Mouse (Mus musculus) liver, embryonic 15.5 days (tissue): ENCODE measurements around the gene 1700020N01Rik. TPM values are rescaled to one million over a fixed set of nuclear protein-coding genes. Genes with fewer than 3 reads are reported as not detected.

Experiments
- ATAC-seq: fragments of 200-750 bp; cut with Nextera tagmentation; 2 replicates; pipeline ENCODE4 v1.8.0; 2017; ENCODE audit warnings: moderate number of reproducible peaks, mild to moderate bottlenecking, moderate library complexity; ENCODE audit not compliant: insufficient read depth
- H3K27ac ChIP-seq: fragments of 300-500 bp; sonication (generic); replicated peaks from 2 replicates; pipeline ENCODE4 v1.5.1; 2015; ENCODE audit warnings: mild to moderate bottlenecking, inconsistent platforms
- H3K27me3 ChIP-seq: fragments of 300-500 bp; sonication (generic); 2 replicates; pipeline ENCODE4 v1.6.1; 2015; ENCODE audit warnings: mild to moderate bottlenecking, inconsistent platforms
- H3K36me3 ChIP-seq: fragments of 300-500 bp; sonication (generic); replicated peaks from 2 replicates; pipeline ENCODE4 v1.6.1; 2015; ENCODE audit warnings: moderate library complexity, mild to moderate bottlenecking, inconsistent platforms
- H3K4me1 ChIP-seq: fragments of 300-500 bp; sonication (generic); replicated peaks from 2 replicates; pipeline ENCODE4 v1.6.1; 2015; ENCODE audit warnings: inconsistent platforms
- H3K4me2 ChIP-seq: fragments of 300-500 bp; sonication (generic); 2 replicates; pipeline ENCODE4 v1.6.1; 2015; ENCODE audit warnings: moderate library complexity, mild to moderate bottlenecking, inconsistent platforms
- H3K4me3 ChIP-seq: fragments of 300-500 bp; sonication (generic); replicated peaks from 2 replicates; pipeline ENCODE4 v1.5.1; 2015; ENCODE audit warnings: mild to moderate bottlenecking, inconsistent platforms
- H3K9ac ChIP-seq: fragments of 300-500 bp; sonication (generic); 2 replicates; pipeline ENCODE4 v1.6.1; 2015; ENCODE audit warnings: moderate library complexity, mild to moderate bottlenecking, inconsistent platforms
- H3K9me3 ChIP-seq: fragments of 300-500 bp; sonication (generic); replicated peaks from 2 replicates; pipeline ENCODE4 v1.6.1; 2016; ENCODE audit warnings: inconsistent platforms
- WGBS: fragments of 180-500 bp; shearing (Covaris S2); methylation state at CpG from one replicate; pipeline ENCODE4 v1.1.7; 2015; ENCODE audit warnings: mixed read lengths; ENCODE audit not compliant: insufficient replicate concordance; 5-methylcytosine and 5-hydroxymethylcytosine counted together
- polyA plus RNA-seq: library from polyadenylated mRNA; unstranded; fragments of >200 nt; fragmentation: Nextera tagmentation; extraction: Ambion mirVana; gene quantifications from 2 replicates; pipeline ENCODE4 v1.2.1, GENCODE M21; 2015

Gene 1700020N01Rik
- polyA plus RNA-seq, 1 experiment from 2014 or later = not detected

- Histone ChIP-seq H3K9ac (no peak overlapping the region), H3K9me3 (no peaks in the 10 kb centered on the region), H3K4me1 (no peaks in the 10 kb centered on the region), H3K36me3 (no peaks in the 10 kb centered on the region), H3K4me2 (no peak overlapping the region), H3K27ac (no peak overlapping the region), H3K4me3 (no peak overlapping the region), H3K27me3 (no peaks in the 10 kb centered on the region)
- 74% methylated on average over 1 of the region's 1 CpGs for WGBS
- ATAC-seq = no peak
Observed at GRCm38 (mm10) chr10:21631481-21631880, 38.5 kb downstream of the 1700020N01Rik start.

- Histone ChIP-seq H3K27me3 (no peaks in the 10 kb centered on the region), H3K4me1 (no peaks in the 10 kb centered on the region), H3K4me2 (no peak overlapping the region), H3K36me3 (no peaks in the 10 kb centered on the region), H3K27ac (no peak overlapping the region), H3K9me3 (no peaks in the 10 kb centered on the region), H3K4me3 (no peak overlapping the region), H3K9ac (no peak overlapping the region)
- WGBS = 51% methylated on average over 5 of the region's 5 CpGs
- ATAC-seq = no peak
Observed at GRCm38 (mm10) chr10:21632687-21633086, 39.7 kb downstream of the 1700020N01Rik start.

- no peak for ATAC-seq
- WGBS = 58% methylated on average over 4 of the region's 4 CpGs
Observed at GRCm38 (mm10) chr10:21635988-21636710, 43.2 kb downstream of the 1700020N01Rik start.

GRCm38 (mm10) chr10:21636711-21637081, 43.8 kb downstream of the 1700020N01Rik start:
- ATAC-seq = no peak

More at GRCm38 (mm10) chr10:21635988-21636710, 43.2 kb downstream of the 1700020N01Rik start:
- Histone ChIP-seq H3K4me1 (no peaks in the 10 kb centered on the region), H3K9ac (no peak overlapping the region), H3K36me3 (no peaks in the 10 kb centered on the region), H3K4me2 (no peak overlapping the region), H3K4me3 (no peak overlapping the region), H3K9me3 (no peaks in the 10 kb centered on the region), H3K27ac (no peak overlapping the region), H3K27me3 (no peaks in the 10 kb centered on the region)

GRCm38 (mm10) chr10:21651388-21651787, 58.4 kb downstream of the 1700020N01Rik start:
- no peak overlapping the region for H3K27ac ChIP-seq
- ATAC-seq = no peak
- no peaks in the 10 kb centered on the region for H3K9me3 ChIP-seq

More at GRCm38 (mm10) chr10:21636711-21637081, 43.8 kb downstream of the 1700020N01Rik start:
- no peaks in the 10 kb centered on the region for H3K27me3 ChIP-seq
- H3K4me1 ChIP-seq = no peaks in the 10 kb centered on the region
- no peak overlapping the region for H3K4me2 ChIP-seq
- WGBS = 36% methylated on average over 6 of the region's 6 CpGs
- H3K27ac ChIP-seq = no peak overlapping the region
- H3K9ac ChIP-seq = no peak overlapping the region
- H3K4me3 ChIP-seq = no peak overlapping the region
- no peaks in the 10 kb centered on the region for H3K9me3 ChIP-seq
- no peaks in the 10 kb centered on the region for H3K36me3 ChIP-seq

GRCm38 (mm10) chr10:21652426-21653345, 59.7 kb downstream of the 1700020N01Rik start:
- H3K9me3 ChIP-seq = no peaks in the 10 kb centered on the region
- H3K4me1 ChIP-seq = no peaks in the 10 kb centered on the region
- no peak overlapping the region for H3K27ac ChIP-seq
- no peak overlapping the region for H3K9ac ChIP-seq
- H3K4me3 ChIP-seq = no peak overlapping the region
- no peak overlapping the region for H3K4me2 ChIP-seq
- H3K36me3 ChIP-seq = no peaks in the 10 kb centered on the region
- H3K27me3 ChIP-seq = no peaks in the 10 kb centered on the region
- ATAC-seq = no peak
- 80% methylated on average over 24 of the region's 24 CpGs for WGBS

More at GRCm38 (mm10) chr10:21651388-21651787, 58.4 kb downstream of the 1700020N01Rik start:
- Histone ChIP-seq H3K36me3 (no peaks in the 10 kb centered on the region), H3K4me2 (no peak overlapping the region), H3K4me3 (no peak overlapping the region), H3K27me3 (no peaks in the 10 kb centered on the region), H3K4me1 (no peaks in the 10 kb centered on the region), H3K9ac (no peak overlapping the region)
- WGBS = 64% methylated on average over 4 of the region's 4 CpGs

GRCm38 (mm10) chr10:21653469-21653868, 60.5 kb downstream of the 1700020N01Rik start:
- WGBS = 73% methylated on average over 7 of the region's 7 CpGs
- no peak for ATAC-seq
- H3K4me3 ChIP-seq = no peak overlapping the region

GRCm38 (mm10) chr10:21659576-21660246, 66.8 kb downstream of the 1700020N01Rik start:
- H3K27me3 ChIP-seq = no peaks in the 10 kb centered on the region
- no peaks in the 10 kb centered on the region for H3K4me1 ChIP-seq
- no peaks in the 10 kb centered on the region for H3K36me3 ChIP-seq
- no peak overlapping the region for H3K27ac ChIP-seq
- no peaks in the 10 kb centered on the region for H3K9me3 ChIP-seq
- H3K4me2 ChIP-seq = no peak overlapping the region
- no peak overlapping the region for H3K4me3 ChIP-seq
- no peak for ATAC-seq
- 60% methylated on average over 8 of the region's 8 CpGs for WGBS
- no peak overlapping the region for H3K9ac ChIP-seq

More at GRCm38 (mm10) chr10:21653469-21653868, 60.5 kb downstream of the 1700020N01Rik start:
- Histone ChIP-seq H3K27ac (no peak overlapping the region), H3K4me1 (no peaks in the 10 kb centered on the region), H3K9me3 (no peaks in the 10 kb centered on the region), H3K27me3 (no peaks in the 10 kb centered on the region), H3K4me2 (no peak overlapping the region), H3K36me3 (no peaks in the 10 kb centered on the region), H3K9ac (no peak overlapping the region)

GRCm38 (mm10) chr10:21668976-21669375, 76.0 kb downstream of the 1700020N01Rik start:
- Histone ChIP-seq H3K9ac (no peak overlapping the region), H3K4me3 (no peak overlapping the region), H3K27me3 (no peaks in the 10 kb centered on the region), H3K4me1 (no peaks in the 10 kb centered on the region), H3K27ac (no peak overlapping the region), H3K9me3 (no peaks in the 10 kb centered on the region), H3K36me3 (no peaks in the 10 kb centered on the region), H3K4me2 (no peak overlapping the region)
- no peak for ATAC-seq
- 22% methylated on average over 17 of the region's 17 CpGs for WGBS

- Histone ChIP-seq H3K27me3 (no peaks in the 10 kb centered on the region), H3K4me2 (no peak overlapping the region), H3K4me1 (no peaks in the 10 kb centered on the region), H3K9ac (no peak overlapping the region), H3K27ac (no peak overlapping the region), H3K36me3 (no peaks in the 10 kb centered on the region), H3K4me3 (no peak overlapping the region), H3K9me3 (no peaks in the 10 kb centered on the region)
- ATAC-seq = no peak
- 43% methylated on average over 11 of the region's 11 CpGs for WGBS
Observed at GRCm38 (mm10) chr10:21669750-21670161, 76.8 kb downstream of the 1700020N01Rik start.

GRCm38 (mm10) chr10:21670168-21670567, 77.2 kb downstream of the 1700020N01Rik start:
- no peak overlapping the region for H3K27ac ChIP-seq
- 52% methylated on average over 5 of the region's 5 CpGs for WGBS
- no peak overlapping the region for H3K4me3 ChIP-seq
- H3K4me2 ChIP-seq = no peak overlapping the region
- ATAC-seq = no peak
- H3K36me3 ChIP-seq = no peaks in the 10 kb centered on the region
- H3K9me3 ChIP-seq = no peaks in the 10 kb centered on the region
- no peaks in the 10 kb centered on the region for H3K4me1 ChIP-seq
- H3K9ac ChIP-seq = no peak overlapping the region
- H3K27me3 ChIP-seq = no peaks in the 10 kb centered on the region
